Mouse (Mus musculus) liver, embryonic 18 days (tissue): Measurements from ENCODE around the gene Krt14. TPM values are rescaled to one million over a fixed set of nuclear protein-coding genes. Genes with fewer than 3 reads are reported as not detected.

Experiments used
- polyA plus RNA-seq: library from polyadenylated mRNA; depleted of rRNA; stranded (reverse); fragments of >200 nt; gene quantifications from 2 replicates; pipeline ENCODE4 v1.2.3, GENCODE M21; 2012; rRNA removed

Gene Krt14
- 0.66 and 0.87 TPM in 2 replicates for polyA plus RNA-seq

GRCm38 (mm10) chr11:100207498-100207897 lies at the start of gene Krt14:
TSS of gene Krt14 (minus strand) at chr11:100207548.

GRCm38 (mm10) chr11:100248852-100249465 lies 41.6 kb upstream of the Krt14 start, which contains the start of gene Krt16:
TSS of gene Krt16 (minus strand) at chr11:100248902.

DNA sequence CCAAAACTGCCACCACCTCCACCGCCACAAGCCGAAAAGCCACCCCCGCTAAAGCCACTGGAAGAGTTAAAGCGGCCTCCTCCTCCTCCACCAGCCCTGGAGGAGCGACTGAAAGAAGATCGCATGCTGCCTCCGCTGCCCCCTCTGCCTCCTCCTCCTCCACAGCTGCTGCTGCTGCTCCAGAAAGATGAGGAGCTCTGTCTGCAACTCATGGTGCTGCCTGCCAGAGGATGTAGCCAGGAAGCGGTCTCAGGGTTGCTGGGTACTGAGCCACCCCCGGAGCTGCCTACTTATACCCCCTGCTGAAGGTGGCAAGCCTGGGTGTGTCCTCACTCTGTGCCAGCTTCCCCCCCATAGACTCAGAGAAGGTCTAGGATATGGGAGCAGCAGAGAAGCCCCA lies 14.4 kb downstream of the Krt14 start, which contains the start of gene Krt9:
Krt9 (minus strand) TSS at position 255 of the 400 bp plus-strand sequence.

Other genes starting within 250 kb of the Krt14 start
- not detected in 2 replicates for gene Krtap29-1, start 228.5 kb downstream of the Krt14 start, polyA plus RNA-seq
- gene Krtap16-1, start 221.0 kb downstream of the Krt14 start, polyA plus RNA-seq, result not detected in 2 replicates
- gene Krtap17-1, start 213.6 kb downstream of the Krt14 start, polyA plus RNA-seq, result not detected in 2 replicates
- not detected in 2 replicates for gene Krt33a, start 191.3 kb downstream of the Krt14 start, polyA plus RNA-seq
- gene Krt33b, start 177.7 kb downstream of the Krt14 start, polyA plus RNA-seq, result not detected in 2 replicates
- gene Krt34, start 166.0 kb downstream of the Krt14 start, polyA plus RNA-seq, result not detected in 2 replicates
- gene Krt31, start 157.0 kb downstream of the Krt14 start, polyA plus RNA-seq, result not detected in 2 replicates
- gene Krt32, start 119.3 kb downstream of the Krt14 start, polyA plus RNA-seq, result not detected in 2 replicates
- gene Krt35, start 111.3 kb downstream of the Krt14 start, polyA plus RNA-seq, result not detected in 2 replicates
- gene Krt36, start 101.9 kb downstream of the Krt14 start, polyA plus RNA-seq, result not detected in 2 replicates
- gene Krt13, start 86.0 kb downstream of the Krt14 start, polyA plus RNA-seq, result not detected in 2 replicates
- gene Krt15, start 71.6 kb downstream of the Krt14 start, polyA plus RNA-seq, result 0.02 TPM in 1 of 2 replicates, not detected in the other
- 7.7 and 10.3 TPM in 2 replicates for gene Krt19, start 58.9 kb downstream of the Krt14 start, polyA plus RNA-seq
- gene Krt9, start 14.3 kb downstream of the Krt14 start, polyA plus RNA-seq, result not detected in 2 replicates
- gene Krt16, start 41.4 kb upstream of the Krt14 start, polyA plus RNA-seq, result not detected in 2 replicates
- 0.17 and 0.23 TPM in 2 replicates for gene Krt17, start 53.5 kb upstream of the Krt14 start, polyA plus RNA-seq
- not detected in 2 replicates for gene Krt42, start 62.3 kb upstream of the Krt14 start, polyA plus RNA-seq
- 204 and 219 TPM in 2 replicates for gene Eif1, start 112.3 kb upstream of the Krt14 start, polyA plus RNA-seq
- not detected in 2 replicates for gene Gast, start 126.9 kb upstream of the Krt14 start, polyA plus RNA-seq
- gene Hap1, start 148.6 kb upstream of the Krt14 start, polyA plus RNA-seq, result 1.2 and 1.3 TPM in 2 replicates
- 11.3 and 13.5 TPM in 2 replicates for gene Jup, start 190.2 kb upstream of the Krt14 start, polyA plus RNA-seq
- gene P3h4, start 207.3 kb upstream of the Krt14 start, polyA plus RNA-seq, result 4.1 and 4.3 TPM in 2 replicates
- 5.2 and 5.6 TPM in 2 replicates for gene Fkbp10, start 208.1 kb upstream of the Krt14 start, polyA plus RNA-seq
- gene Nt5c3b, start 234.3 kb upstream of the Krt14 start, polyA plus RNA-seq, result 11.5 and 11.7 TPM in 2 replicates
- gene Klhl10, start 234.4 kb upstream of the Krt14 start, polyA plus RNA-seq, result 0.07 and 0.09 TPM in 2 replicates